Mouse (Mus musculus): ENCODE measurements around the gene Ear1.
"Not testable (repeated sequence)": the region's sequence is repeated elsewhere in the genome, so short reads cannot be mapped to it uniquely, and the experiment has no call there.

The Ear1 gene

GRCm38 (mm10) chr14:43875417-43875816 lies at the start of gene Ear1:
Gene Ear1 (minus strand): TSS chr14:43875517.
- in situ Hi-C loops (cut with MboI, MseI), result not testable (repeated sequence)

GRCm38 (mm10) chr14:43924688-43925403 lies 49.5 kb upstream of the Ear1 start, which contains the start of gene Gm8113:
Gene Gm8113 (plus strand): TSS chr14:43925390.
- in situ Hi-C loops (cut with MboI, MseI), result loop anchor here (5.0 kb wide), 1 partner anchor 53 kb away; no protein-coding TSS in a partner anchor

GRCm38 (mm10) chr14:43923459-43923858 lies 48.1 kb upstream of the Ear1 start, which contains the start of gene Ear10:
Gene Ear10 (minus strand): TSS chr14:43923559.
- in situ Hi-C loops (cut with MboI, MseI), result loop anchor here (5.0 kb wide), 1 partner anchor 51 kb away; no protein-coding TSS in a partner anchor

DNA sequence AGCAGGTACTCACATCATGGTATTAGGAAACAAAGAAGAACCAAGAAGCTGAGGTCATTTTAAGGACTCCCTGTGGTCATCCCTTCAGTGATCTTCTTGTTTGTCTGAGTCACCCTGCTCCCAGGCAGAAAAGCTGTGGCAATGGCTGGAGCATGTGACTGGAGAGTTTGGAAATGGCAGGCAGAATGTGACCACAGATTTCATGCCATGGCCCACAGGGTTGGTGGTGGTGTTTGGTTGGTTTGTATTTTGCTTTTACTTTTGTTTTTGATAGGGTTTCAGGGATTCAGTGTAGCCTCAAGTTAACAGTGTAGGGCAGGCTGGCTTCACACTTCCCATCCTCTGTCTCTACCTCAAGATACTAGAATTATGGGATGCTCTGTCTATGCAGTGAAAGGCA lies 42.9 kb upstream of the Ear1 start:
- in situ Hi-C loops (cut with MboI, MseI), result not testable (repeated sequence)

DNA sequence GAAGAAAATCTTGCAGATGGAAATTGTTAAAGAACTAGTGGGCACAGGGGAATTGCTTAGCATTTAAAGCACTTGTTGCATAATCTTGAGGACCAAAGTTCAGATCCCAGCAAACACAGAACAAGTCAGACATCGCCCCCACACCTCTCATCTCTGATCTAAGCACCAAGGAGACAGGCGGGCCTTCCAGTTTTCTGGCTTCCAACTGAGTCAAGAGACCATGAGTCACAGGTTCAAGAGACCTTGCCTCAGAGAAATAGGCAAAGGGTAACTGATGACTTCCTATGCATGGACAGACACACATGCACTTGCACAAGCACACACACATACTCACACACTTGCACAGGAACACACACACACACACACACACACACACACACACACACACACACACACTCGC lies 23.3 kb upstream of the Ear1 start:
- in situ Hi-C loops (cut with MboI, MseI), result not testable (repeated sequence)

- in situ Hi-C loops (cut with MboI, MseI), result not testable (repeated sequence)
These were observed 20.0 kb upstream of the Ear1 start for GRCm38 (mm10) chr14:43895357-43895756.

DNA sequence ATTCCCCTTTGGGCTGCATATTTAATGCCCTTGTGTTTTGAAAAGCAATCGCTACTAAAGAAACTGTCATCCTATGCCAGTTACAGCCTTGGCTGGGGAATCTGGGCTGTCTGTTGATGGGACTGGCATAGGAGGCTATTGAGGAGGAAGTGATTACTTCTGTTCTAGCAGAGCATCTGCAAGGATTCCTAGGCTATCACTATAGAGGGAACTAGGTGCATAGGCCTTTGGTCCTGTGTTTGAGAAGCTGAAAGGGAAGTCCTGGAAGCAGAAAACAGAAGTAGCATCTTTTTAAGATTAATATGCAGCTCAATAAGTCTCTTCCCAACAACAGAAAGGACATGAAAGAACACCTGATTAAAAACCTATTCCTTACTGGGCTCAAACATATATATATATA lies 16.0 kb upstream of the Ear1 start:
- in situ Hi-C loops (cut with MboI, MseI), result not testable (repeated sequence)

DNA sequence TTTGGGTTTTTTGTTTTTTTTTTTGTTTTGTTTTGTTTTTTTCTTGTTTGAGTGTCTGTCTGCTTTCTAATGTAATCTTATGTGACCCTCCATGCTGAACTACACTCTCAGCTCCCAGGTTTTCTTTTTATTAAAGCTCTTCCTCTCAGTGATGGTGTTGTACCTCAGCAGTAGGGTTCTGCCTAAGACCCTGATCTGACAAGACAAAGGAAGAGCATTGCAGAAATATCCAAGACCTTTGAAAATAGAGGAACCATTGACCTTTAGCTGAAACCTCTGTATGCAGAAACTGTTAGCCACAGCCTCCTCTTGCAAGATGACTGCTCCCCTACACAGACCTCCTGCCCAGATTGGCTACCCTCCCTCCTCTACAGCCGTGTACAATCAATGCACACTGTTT lies 10.9 kb upstream of the Ear1 start:
- in situ Hi-C loops (cut with MboI, MseI), result loop anchor here (5.0 kb wide), 2 partner anchors 54 to 206 kb away; no protein-coding TSS in a partner anchor

GRCm38 (mm10) chr14:43879966-43880545 lies 4.7 kb upstream of the Ear1 start:
- in situ Hi-C loops (cut with MboI, MseI), result not testable (repeated sequence)

DNA sequence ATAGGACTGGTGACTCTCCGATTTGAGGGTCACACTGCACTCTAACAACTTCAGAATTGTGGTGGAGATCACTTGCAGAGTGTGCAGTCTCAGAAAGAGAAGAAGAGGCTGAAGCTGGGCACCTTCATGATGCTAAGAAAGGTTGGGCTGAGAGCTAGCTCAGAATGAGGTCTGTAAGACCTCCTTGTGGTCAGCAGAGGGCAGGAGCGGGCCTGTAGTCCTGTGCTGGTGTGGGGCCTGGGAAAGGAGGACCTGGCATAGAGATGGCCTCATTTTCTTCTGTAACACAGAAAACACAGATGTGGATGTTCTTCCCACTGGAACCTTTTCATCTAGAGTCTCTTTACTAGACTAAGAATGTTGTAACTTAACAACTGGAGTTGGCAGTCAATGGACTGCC lies 2.5 kb upstream of the Ear1 start:
- in situ Hi-C loops (cut with MboI, MseI), result not testable (repeated sequence)

GRCm38 (mm10) chr14:43874862-43875261 lies 455 bp downstream of the Ear1 start:
- in situ Hi-C loops (cut with MboI, MseI), result loop anchor here (5.0 kb wide), 1 partner anchor 47 kb away; the partner anchor contains the start of gene Ear10

GRCm38 (mm10) chr14:43860522-43860921 lies 14.8 kb downstream of the Ear1 start:
- in situ Hi-C loops (cut with MboI, MseI), result not testable (repeated sequence)

GRCm38 (mm10) chr14:43859465-43859864 lies 15.9 kb downstream of the Ear1 start:
- in situ Hi-C loops (cut with MboI, MseI), result not testable (repeated sequence)

DNA sequence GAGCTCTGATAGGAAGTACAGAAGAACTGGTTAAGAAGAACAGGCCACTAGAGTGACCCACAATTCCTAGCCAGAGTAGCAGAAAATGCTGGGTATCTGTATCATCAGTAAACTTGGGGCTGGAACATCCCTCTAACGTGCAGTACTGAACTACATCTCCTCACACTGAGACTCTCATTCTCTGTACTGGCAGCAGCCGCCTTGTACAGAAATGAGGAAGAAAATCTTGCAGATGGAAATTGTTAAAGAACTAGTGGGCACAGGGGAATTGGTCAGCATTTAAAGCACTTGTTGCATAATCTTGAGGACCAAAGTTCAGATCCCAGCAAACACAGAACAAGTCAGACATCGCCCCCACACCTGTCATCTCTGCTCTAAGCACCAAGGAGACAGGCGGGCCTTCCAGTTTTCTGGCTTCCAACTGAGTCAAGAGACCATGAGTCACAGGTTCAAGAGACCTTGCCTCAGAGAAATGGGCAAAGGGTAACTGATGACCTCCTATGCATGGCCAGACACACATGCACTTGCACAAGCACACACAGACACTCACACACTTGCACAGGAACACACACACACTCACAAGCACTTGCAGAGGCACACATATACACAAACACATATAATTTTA lies 31.3 kb downstream of the Ear1 start:
- in situ Hi-C loops (cut with MboI, MseI), result not testable (repeated sequence)

DNA sequence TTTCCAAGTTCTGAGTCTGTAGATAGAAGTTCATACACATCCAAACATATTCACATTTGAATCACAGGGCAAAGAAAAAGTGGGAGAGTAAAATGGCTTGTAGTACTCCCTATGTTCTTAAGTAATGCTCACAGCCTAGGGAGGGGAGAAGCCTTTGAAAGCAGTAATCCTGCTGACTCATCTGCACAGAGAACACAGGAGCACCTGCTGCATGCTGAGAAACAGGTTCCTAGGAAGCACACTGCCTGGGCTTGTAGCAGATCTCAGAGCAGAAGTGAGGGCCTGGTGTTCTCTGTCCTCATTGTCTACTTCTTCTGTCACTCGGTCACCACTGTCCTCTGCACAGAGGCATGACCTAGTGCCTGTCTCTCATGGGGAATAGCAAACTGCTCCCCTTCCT lies 34.3 kb downstream of the Ear1 start:
- in situ Hi-C loops (cut with MboI, MseI), result not testable (repeated sequence)

DNA sequence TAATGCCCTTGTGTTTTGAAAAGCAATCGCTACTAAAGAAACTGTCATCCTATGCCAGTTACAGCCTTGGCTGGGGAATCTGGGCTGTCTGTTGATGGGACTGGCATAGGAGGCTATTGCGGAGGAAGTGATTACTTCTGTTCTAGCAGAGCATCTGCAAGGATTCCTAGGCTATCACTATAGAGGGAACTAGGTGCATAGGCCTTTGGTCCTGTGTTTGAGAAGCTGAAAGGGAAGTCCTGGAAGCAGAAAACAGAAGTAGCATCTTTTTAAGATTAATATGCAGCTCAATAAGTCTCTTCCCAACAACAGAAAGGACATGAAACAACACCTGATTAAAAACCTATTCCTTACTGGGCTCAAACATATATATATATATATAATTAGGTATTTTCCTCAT lies 40.0 kb downstream of the Ear1 start:
- in situ Hi-C loops (cut with MboI, MseI), result not testable (repeated sequence)

DNA sequence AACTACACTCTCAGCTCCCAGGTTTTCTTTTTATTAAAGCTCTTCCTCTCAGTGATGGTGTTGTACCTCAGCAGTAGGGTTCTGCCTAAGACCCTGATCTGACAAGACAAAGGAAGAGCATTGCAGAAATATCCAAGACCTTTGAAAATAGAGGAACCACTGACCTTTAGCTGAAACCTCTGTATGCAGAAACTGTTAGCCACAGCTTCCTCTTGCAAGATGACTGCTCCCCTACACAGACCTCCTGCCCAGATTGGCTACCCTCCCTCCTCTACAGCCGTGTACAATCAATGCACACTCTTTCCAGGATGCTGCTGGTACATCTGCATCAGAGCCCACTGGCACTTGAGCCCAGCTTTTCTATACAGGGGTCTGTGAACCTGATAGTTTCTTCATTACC lies 44.9 kb downstream of the Ear1 start:
- in situ Hi-C loops (cut with MboI, MseI), result loop anchor here (5.0 kb wide), 2 partner anchors 57 to 262 kb away; no protein-coding TSS in a partner anchor

GRCm38 (mm10) chr14:43824176-43824575 lies 51.1 kb downstream of the Ear1 start:
- in situ Hi-C loops (cut with MboI, MseI), result not testable (repeated sequence)

- in situ Hi-C loops (cut with MboI, MseI), result not testable (repeated sequence)
These were observed 53.4 kb downstream of the Ear1 start for GRCm38 (mm10) chr14:43821869-43822268.

- in situ Hi-C loops (cut with MboI, MseI), result not testable (repeated sequence)
These were observed 62.9 kb downstream of the Ear1 start for GRCm38 (mm10) chr14:43812458-43812857.

GRCm38 (mm10) chr14:43808142-43808541 lies 67.2 kb downstream of the Ear1 start:
- in situ Hi-C loops (cut with MboI, MseI), result not testable (repeated sequence)

- in situ Hi-C loops (cut with MboI, MseI), result not testable (repeated sequence)
These were observed 70.9 kb downstream of the Ear1 start for GRCm38 (mm10) chr14:43804435-43804834.
